Mouse (Mus musculus) hindbrain, embryonic 11.5 days (tissue): ENCODE results near the gene Fuca1. TPM values are rescaled to one million over a fixed set of nuclear protein-coding genes. Genes with fewer than 3 reads are reported as not detected.

Source experiments
- ATAC-seq: fragments of 200-750 bp; cut with Nextera tagmentation; 2 replicates; pipeline ENCODE4 v1.8.0; 2017; ENCODE audit warnings: mild to moderate bottlenecking, moderate TSS enrichment, moderate library complexity; ENCODE audit not compliant: low FRiP score
- DNase-seq: peaks from one replicate; pipeline ENCODE4 v3.0.0-alpha.2; 2015; ENCODE audit warnings: low spot score
- H3K27ac ChIP-seq: fragments of 300-500 bp; sonication (generic); 2 replicates; pipeline ENCODE4 v1.5.1; 2014; ENCODE audit warnings: mild to moderate bottlenecking, low read depth, low read length
- H3K27me3 ChIP-seq: fragments of 300-500 bp; sonication (generic); 2 replicates; pipeline ENCODE4 v1.6.1; 2014; ENCODE audit warnings: mild to moderate bottlenecking, low read length, moderate library complexity, mixed read lengths; ENCODE audit not compliant: control insufficient read depth, insufficient read depth
- H3K36me3 ChIP-seq: fragments of 300-500 bp; sonication (generic); 2 replicates; pipeline ENCODE4 v1.6.1; 2014; ENCODE audit warnings: mild to moderate bottlenecking, low read length, moderate library complexity, mixed read lengths; ENCODE audit not compliant: control insufficient read depth, insufficient read depth
- H3K4me1 ChIP-seq: fragments of 300-500 bp; sonication (generic); replicated peaks from 2 replicates; pipeline ENCODE4 v1.6.1; 2014; ENCODE audit warnings: low read length, mixed read lengths; ENCODE audit not compliant: control insufficient read depth, insufficient read depth
- H3K4me2 ChIP-seq: fragments of 300-500 bp; sonication (generic); replicated peaks from 2 replicates; pipeline ENCODE4 v1.6.1; 2014; ENCODE audit warnings: mild to moderate bottlenecking, low read depth, low read length
- H3K4me3 ChIP-seq: fragments of 300-500 bp; sonication (generic); 2 replicates; pipeline ENCODE4 v1.5.1; 2014; ENCODE audit warnings: low read depth, low read length
- H3K9ac ChIP-seq: fragments of 300-500 bp; sonication (generic); 2 replicates; pipeline ENCODE4 v1.6.1; 2014; ENCODE audit warnings: low read depth, low read length
- H3K9me3 ChIP-seq: fragments of 300-500 bp; sonication (generic); 2 replicates; pipeline ENCODE4 v1.6.1; 2016; ENCODE audit warnings: low read length; ENCODE audit not compliant: control insufficient read depth
- WGBS: fragments of 180-500 bp; shearing (Covaris S2); extraction: QIAGEN DNeasy Blood & Tissue Kit; methylation state at CpG from one replicate; pipeline ENCODE4 v1.1.7; 2014; 5-methylcytosine and 5-hydroxymethylcytosine counted together
- polyA plus RNA-seq: library from polyadenylated mRNA; unstranded; fragments of >200 nt; fragmentation: Nextera tagmentation; extraction: Ambion mirVana; gene quantifications from 2 replicates; pipeline ENCODE4 v1.2.1, GENCODE M21; 2014

The Fuca1 gene
- polyA plus RNA-seq, 1 experiment from 2014 or later, result 50.4 TPM

DNA sequence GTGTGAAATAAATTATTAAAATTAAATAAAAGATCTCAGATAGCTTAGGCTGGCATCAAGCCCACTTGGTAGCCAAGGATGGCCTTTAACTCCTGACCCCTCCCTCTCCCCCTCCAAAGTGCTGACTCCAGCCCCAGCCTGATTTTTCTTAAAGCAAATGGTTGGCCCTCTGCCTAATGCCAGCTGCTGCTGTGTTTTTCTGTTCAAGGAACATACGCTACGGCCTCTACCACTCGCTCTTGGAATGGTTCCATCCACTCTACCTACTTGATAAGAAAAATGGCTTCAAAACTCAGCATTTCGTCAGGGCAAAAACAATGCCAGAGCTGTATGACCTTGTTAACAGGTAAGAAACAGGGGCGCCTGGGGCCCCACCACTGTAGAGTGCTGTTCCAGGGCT, 4.8 kb downstream of the Fuca1 start:
- H3K9ac ChIP-seq, result no peak overlapping the region
- 0 out of 2 replicates have a peak, but pooled peaks cover 3% of the 10 kb centered on the region for H3K4me1 ChIP-seq
- no peak overlapping the region for H3K4me2 ChIP-seq
- no peaks in the 10 kb centered on the region for H3K9me3 ChIP-seq
- no peaks in the 10 kb centered on the region for H3K27me3 ChIP-seq
- ATAC-seq, result no peak
- no peak for DNase-seq
- no peaks in the 10 kb centered on the region for H3K36me3 ChIP-seq
- WGBS, result 93% methylated on average over 5 of the region's 5 CpGs
- no peak overlapping the region for H3K27ac ChIP-seq
- no peak overlapping the region for H3K4me3 ChIP-seq

DNA sequence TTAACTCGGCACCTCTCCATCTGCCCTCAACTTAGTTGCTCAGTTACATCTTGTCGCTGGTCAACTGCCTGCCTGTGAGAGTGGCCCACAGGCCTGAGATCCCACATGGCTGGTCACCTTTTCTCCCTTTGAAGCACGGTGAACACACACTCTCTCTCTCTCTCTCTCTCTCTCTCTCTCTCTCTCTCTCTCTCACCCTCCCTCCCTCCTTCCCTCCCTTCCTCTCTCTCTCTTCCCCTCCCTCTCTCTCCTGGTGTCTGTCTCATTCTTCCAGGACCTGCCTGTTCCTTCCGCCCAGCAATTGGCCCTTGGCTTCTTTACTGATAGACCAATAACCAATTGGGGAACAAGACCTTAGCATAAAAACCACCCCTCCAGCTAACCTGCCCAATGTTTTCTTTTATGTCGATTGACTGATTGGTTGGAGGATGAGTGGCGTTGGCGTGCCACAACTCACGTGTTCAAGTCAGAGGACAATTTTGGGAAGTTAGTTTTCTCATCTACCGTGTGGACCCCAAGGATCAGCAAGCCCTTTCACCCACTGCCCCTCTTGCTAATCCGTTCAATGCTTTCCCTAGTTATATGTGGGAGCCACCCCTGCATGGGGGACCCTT, 5.8 kb downstream of the Fuca1 start:
- ATAC-seq (no peak), DNase-seq (no peak)
- no peak overlapping the region for H3K27ac ChIP-seq
- H3K4me3 ChIP-seq, result no peak overlapping the region
- no peaks in the 10 kb centered on the region for H3K9me3 ChIP-seq
- H3K27me3 ChIP-seq, result no peaks in the 10 kb centered on the region
- H3K36me3 ChIP-seq, result no peaks in the 10 kb centered on the region
- H3K4me2 ChIP-seq, result no peak overlapping the region
- no peak overlapping the region for H3K9ac ChIP-seq
- 0 out of 2 replicates have a peak, but pooled peaks cover 3% of the 10 kb centered on the region for H3K4me1 ChIP-seq
- WGBS, result 88% methylated on average over 10 of the region's 10 CpGs

GRCm38 (mm10) chr4:135926861-135927260, 6.3 kb downstream of the Fuca1 start:
- no peak for DNase-seq
- no peak overlapping the region for H3K9ac ChIP-seq
- no peak for ATAC-seq
- WGBS, result 91% methylated on average over 3 of the region's 3 CpGs
- no peaks in the 10 kb centered on the region for H3K9me3 ChIP-seq
- no peak overlapping the region for H3K4me3 ChIP-seq
- H3K27ac ChIP-seq, result no peak overlapping the region
- H3K4me1 ChIP-seq, result 0 out of 2 replicates have a peak, but pooled peaks cover under 1% of the 10 kb centered on the region
- no peak overlapping the region for H3K4me2 ChIP-seq
- H3K36me3 ChIP-seq, result no peaks in the 10 kb centered on the region
- no peaks in the 10 kb centered on the region for H3K27me3 ChIP-seq

DNA sequence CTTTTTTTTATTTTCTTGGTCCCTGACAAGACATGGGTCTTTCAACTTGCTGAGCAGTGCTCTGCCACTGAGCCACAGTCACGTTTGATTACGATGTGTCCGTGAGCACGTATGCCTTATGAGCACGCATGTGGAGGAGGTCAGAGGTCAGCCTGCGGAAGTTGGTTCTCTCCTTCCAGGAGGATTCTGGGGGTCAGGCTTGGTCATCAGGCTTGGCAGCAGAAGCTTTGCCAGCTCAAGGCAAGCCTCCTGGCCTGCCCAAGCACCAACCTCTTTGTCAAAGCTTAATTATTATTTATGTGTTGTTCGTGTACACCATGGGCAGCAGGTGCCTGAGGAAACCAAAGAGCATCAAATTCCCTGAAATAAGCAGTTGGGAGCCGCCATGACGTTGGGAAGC, 7.8 kb downstream of the Fuca1 start:
- no peak for ATAC-seq
- DNase-seq, result no peak

GRCm38 (mm10) chr4:135929405-135929804, 8.9 kb downstream of the Fuca1 start:
- no peak overlapping the region for H3K4me3 ChIP-seq
- no peak for ATAC-seq
- H3K9me3 ChIP-seq, result no peaks in the 10 kb centered on the region
- 94% methylated on average over 5 of the region's 5 CpGs for WGBS
- H3K27me3 ChIP-seq, result no peaks in the 10 kb centered on the region
- H3K4me2 ChIP-seq, result no peak overlapping the region
- H3K27ac ChIP-seq, result no peak overlapping the region
- H3K9ac ChIP-seq, result no peak overlapping the region
- no peaks in the 10 kb centered on the region for H3K4me1 ChIP-seq
- DNase-seq, result no peak
- no peaks in the 10 kb centered on the region for H3K36me3 ChIP-seq

More for the DNA sequence above, 7.8 kb downstream of the Fuca1 start:
- Histone ChIP-seq H3K36me3 (no peaks in the 10 kb centered on the region), H3K4me2 (no peak overlapping the region), H3K9me3 (no peaks in the 10 kb centered on the region), H3K4me1 (no peaks in the 10 kb centered on the region), H3K27me3 (no peaks in the 10 kb centered on the region), H3K27ac (no peak overlapping the region), H3K4me3 (no peak overlapping the region), H3K9ac (no peak overlapping the region)
- WGBS, result 81% methylated on average over 9 of the region's 9 CpGs

DNA sequence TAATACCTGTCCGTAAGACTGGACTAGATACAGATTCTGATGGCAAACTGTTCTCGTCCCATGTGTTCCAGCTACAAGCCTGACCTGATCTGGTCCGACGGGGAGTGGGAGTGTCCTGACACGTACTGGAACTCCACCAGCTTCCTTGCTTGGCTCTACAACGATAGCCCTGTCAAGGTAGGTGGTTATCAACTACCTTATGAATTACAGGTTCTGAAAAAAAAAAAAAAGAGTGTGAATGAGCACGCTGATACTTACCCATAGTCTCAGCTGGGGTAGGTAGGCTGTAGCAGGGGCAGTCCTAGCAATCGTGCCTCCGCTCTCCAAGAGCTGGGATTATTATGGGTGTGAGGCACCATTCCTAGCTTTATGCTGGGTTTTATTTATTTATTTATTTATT, 9.3 kb downstream of the Fuca1 start:
- Histone ChIP-seq H3K27me3 (no peaks in the 10 kb centered on the region), H3K4me1 (no peaks in the 10 kb centered on the region), H3K4me2 (no peak overlapping the region), H3K9me3 (no peaks in the 10 kb centered on the region), H3K9ac (no peak overlapping the region), H3K4me3 (no peak overlapping the region), H3K27ac (no peak overlapping the region), H3K36me3 (no peaks in the 10 kb centered on the region)
- DNase-seq, result no peak
- 93% methylated on average over 9 of the region's 9 CpGs for WGBS
- ATAC-seq, result no peak

DNA sequence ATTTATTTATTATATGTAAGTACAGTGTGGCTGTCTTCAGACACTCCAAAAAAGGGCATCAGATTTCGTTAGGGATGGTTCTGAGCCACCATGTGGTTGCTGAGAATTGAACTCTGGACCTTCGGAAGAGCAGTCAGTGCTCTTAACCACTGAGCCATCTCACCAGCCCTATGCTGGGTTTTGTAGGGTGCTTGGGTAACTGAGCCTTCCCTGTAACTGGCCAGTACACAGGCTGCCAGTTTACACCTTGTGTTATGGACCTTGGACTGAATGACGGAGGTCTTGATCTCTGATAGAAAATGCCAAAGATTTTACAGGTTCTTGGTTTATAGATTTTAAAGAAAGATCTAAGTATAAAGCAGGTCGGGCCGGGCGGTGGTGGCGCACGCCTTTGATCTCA, 9.7 kb downstream of the Fuca1 start:
- H3K27me3 ChIP-seq, result no peaks in the 10 kb centered on the region
- no peak overlapping the region for H3K9ac ChIP-seq
- H3K4me3 ChIP-seq, result no peak overlapping the region
- WGBS, result 93% methylated on average over 8 of the region's 8 CpGs
- no peaks in the 10 kb centered on the region for H3K36me3 ChIP-seq
- no peaks in the 10 kb centered on the region for H3K9me3 ChIP-seq
- ATAC-seq (no peak), DNase-seq (no peak)
- H3K4me2 ChIP-seq, result no peak overlapping the region
- H3K4me1 ChIP-seq, result no peaks in the 10 kb centered on the region
- H3K27ac ChIP-seq, result no peak overlapping the region

GRCm38 (mm10) chr4:135931832-135932231, 11.3 kb downstream of the Fuca1 start:
- ATAC-seq (no peak), DNase-seq (no peak)
- H3K4me1 ChIP-seq, result no peaks in the 10 kb centered on the region
- no peak overlapping the region for H3K9ac ChIP-seq
- H3K27me3 ChIP-seq, result no peaks in the 10 kb centered on the region
- no peaks in the 10 kb centered on the region for H3K9me3 ChIP-seq
- 71% methylated on average over 5 of the region's 5 CpGs for WGBS
- H3K27ac ChIP-seq, result no peak overlapping the region
- H3K4me2 ChIP-seq, result no peak overlapping the region
- no peak overlapping the region for H3K4me3 ChIP-seq
- H3K36me3 ChIP-seq, result no peaks in the 10 kb centered on the region

GRCm38 (mm10) chr4:135934708-135935500, 14.4 kb downstream of the Fuca1 start:
- 54% methylated on average over 12 of the region's 12 CpGs for WGBS
- Histone ChIP-seq H3K4me2 (no peak overlapping the region), H3K9ac (no peak overlapping the region), H3K27ac (no peak overlapping the region), H3K4me1 (no peaks in the 10 kb centered on the region), H3K4me3 (no peak overlapping the region), H3K27me3 (no peaks in the 10 kb centered on the region), H3K9me3 (no peaks in the 10 kb centered on the region), H3K36me3 (no peaks in the 10 kb centered on the region)
- ATAC-seq (no peak), DNase-seq (peak; percentile 14)
